Mouse (Mus musculus) heart, postnatal 36 days (tissue): ENCODE measurements around the gene Chaf1b. TPM values are rescaled to one million over a fixed set of nuclear protein-coding genes. Genes with fewer than 3 reads are reported as not detected.

ENCODE experiments used
- DNase-seq, 2 experiments: peaks; one replicate each; pipeline ENCODE4 v3.0.0; 2021 to 2022
- intact Hi-C: fragments of 180-260 bp; cut with DNase I; formaldehyde crosslinking; loops from one replicate; pipeline ENCODE4 v1.15.1; 2025
- total RNA-seq, 2 experiments: library from RNA; stranded (reverse); gene quantifications; 2 replicates each; pipeline ENCODE4 v1.2.3; 2021

The Chaf1b gene
- 1 to 10 TPM in 1 of 2 experiments, under 1 TPM in 1; 0.92 to 1.4 TPM for total RNA-seq

- intact Hi-C loops: no loop called here
- DNase-seq: peak; percentile 96 to 99
These were observed at the start of gene Chaf1b for GRCm38 (mm10) chr16:93883423-93884085. Gene Chaf1b, plus strand, starts transcription at chr16:93883901.

GRCm38 (mm10) chr16:93834076-93834475 is 49.6 kb upstream of the Chaf1b start:
- intact Hi-C loops: loop anchor here (5.0 kb wide), 1 partner anchor 122 kb away; the partner anchor contains the start of gene Dop1b
- DNase-seq: no peak

- DNase-seq: no peak
- intact Hi-C loops: no loop called here
These were observed 44.7 kb upstream of the Chaf1b start for GRCm38 (mm10) chr16:93839049-93839448.

GRCm38 (mm10) chr16:93850527-93850926 is 33.2 kb upstream of the Chaf1b start:
- no peak for DNase-seq
- intact Hi-C loops: no loop called here

GRCm38 (mm10) chr16:93859967-93860366 is 23.7 kb upstream of the Chaf1b start:
- intact Hi-C loops: no loop called here
- DNase-seq: no peak

- intact Hi-C loops: no loop called here
- no peak for DNase-seq
These were observed 23.0 kb upstream of the Chaf1b start for GRCm38 (mm10) chr16:93860686-93861085.

GRCm38 (mm10) chr16:93874841-93875240 is 8.9 kb upstream of the Chaf1b start:
- intact Hi-C loops: no loop called here
- DNase-seq: no peak

- intact Hi-C loops: no loop called here
- no peak for DNase-seq
These were observed 5.9 kb upstream of the Chaf1b start for GRCm38 (mm10) chr16:93877612-93878380.

GRCm38 (mm10) chr16:93884086-93884721 is 503 bp downstream of the Chaf1b start:
- intact Hi-C loops: no loop called here
- DNase-seq: peak in 1 of 2 experiments; percentile 3

GRCm38 (mm10) chr16:93884722-93885113 is 1.0 kb downstream of the Chaf1b start:
- DNase-seq: no peak
- intact Hi-C loops: no loop called here

GRCm38 (mm10) chr16:93888481-93888880 is 4.8 kb downstream of the Chaf1b start:
- intact Hi-C loops: no loop called here
- no peak for DNase-seq

- no peak for DNase-seq
- intact Hi-C loops: no loop called here
These were observed 7.4 kb downstream of the Chaf1b start for GRCm38 (mm10) chr16:93890948-93891604.

- DNase-seq: no peak
- intact Hi-C loops: no loop called here
These were observed 9.6 kb downstream of the Chaf1b start for GRCm38 (mm10) chr16:93893285-93893684.

- no peak for DNase-seq
- intact Hi-C loops: no loop called here
These were observed 19.3 kb downstream of the Chaf1b start for GRCm38 (mm10) chr16:93903027-93903426.

- intact Hi-C loops: no loop called here
- peak; percentile 48 to 71 for DNase-seq
These were observed 22.7 kb downstream of the Chaf1b start for GRCm38 (mm10) chr16:93906156-93907014.

GRCm38 (mm10) chr16:93907761-93908160 is 24.1 kb downstream of the Chaf1b start:
- no peak for DNase-seq
- intact Hi-C loops: no loop called here

- DNase-seq: no peak
- intact Hi-C loops: no loop called here
These were observed 24.5 kb downstream of the Chaf1b start for GRCm38 (mm10) chr16:93908196-93908595.

- intact Hi-C loops: no loop called here
- DNase-seq: no peak
These were observed 26.2 kb downstream of the Chaf1b start for GRCm38 (mm10) chr16:93909936-93910335.

GRCm38 (mm10) chr16:93910735-93911665 is 27.3 kb downstream of the Chaf1b start:
- intact Hi-C loops: no loop called here
- DNase-seq: no peak
